Mouse (Mus musculus) large intestine, adult 2 months (tissue): ENCODE data around the gene Gm11559. TPM values are rescaled to one million over a fixed set of nuclear protein-coding genes. Genes with fewer than 3 reads are reported as not detected.
"Not testable (repeated sequence)": the region's sequence is repeated elsewhere in the genome, so short reads cannot be mapped to it uniquely, and the experiment has no call there.

ENCODE experiments used
- DNase-seq: peaks from one replicate; pipeline ENCODE4 v3.0.0-alpha.2; 2012; ENCODE audit warnings: low read depth, low spot score
- WGBS: fragments of 180-500 bp; shearing (Covaris S2); methylation state at CpG from one replicate; pipeline ENCODE4 v1.1.7; 2018; 5-methylcytosine and 5-hydroxymethylcytosine counted together
- polyA plus RNA-seq: library from polyadenylated mRNA; depleted of rRNA; stranded (reverse); fragments of >200 nt; gene quantifications from 2 replicates; pipeline ENCODE4 v1.2.3, GENCODE M21; 2012; rRNA removed

The Gm11559 gene
- not detected in 2 replicates for polyA plus RNA-seq

DNA sequence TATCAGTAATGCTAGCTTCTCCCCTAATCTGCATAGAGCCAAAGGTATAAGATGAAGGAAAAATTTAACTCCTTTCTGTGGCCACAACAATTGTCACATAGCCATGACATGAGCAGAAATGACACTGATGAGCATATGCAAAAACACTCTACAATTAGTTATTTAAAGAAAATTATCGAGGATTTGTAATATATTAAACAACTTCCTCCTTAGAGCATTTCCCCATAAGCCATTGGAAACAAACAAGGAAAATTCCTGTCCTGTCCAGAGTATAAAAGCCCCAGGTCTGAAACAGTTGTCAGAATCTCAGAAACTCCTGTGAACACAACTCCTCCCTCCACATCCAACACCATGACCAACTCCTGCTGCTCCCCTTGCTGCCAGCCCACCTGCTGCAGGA is at the start of gene Gm11559:
Gene Gm11559 (plus strand): TSS at position 301 of the 400 bp plus-strand sequence.
- 58% methylated on average over 1 of the region's 1 CpGs for WGBS
- not testable (repeated sequence) for DNase-seq

DNA sequence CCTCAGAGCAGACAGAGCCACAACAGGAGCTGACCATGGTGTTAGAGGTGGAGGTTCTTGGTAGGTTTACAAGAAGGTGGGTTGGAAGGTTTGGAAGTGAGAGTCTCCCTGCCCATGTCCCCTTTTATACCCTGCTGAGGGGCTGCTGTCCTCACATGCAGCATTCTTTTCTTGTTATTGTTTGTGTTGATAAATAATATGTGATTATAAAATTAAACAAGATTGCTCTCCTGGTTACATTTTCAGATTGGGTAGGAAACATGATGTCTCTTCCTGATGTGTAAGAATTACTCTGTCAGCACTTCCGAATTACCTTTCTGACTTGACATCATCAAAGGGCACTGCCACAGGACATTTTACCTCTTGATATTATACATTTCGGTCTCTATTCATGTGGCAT is 48.7 kb upstream of the Gm11559 start, which contains the start of gene Gm11564:
Gene Gm11564 (minus strand): TSS at position 101 of the 400 bp plus-strand sequence.
- DNase-seq: not testable (repeated sequence)
- WGBS: 74% methylated on average over 2 of the region's 2 CpGs

DNA sequence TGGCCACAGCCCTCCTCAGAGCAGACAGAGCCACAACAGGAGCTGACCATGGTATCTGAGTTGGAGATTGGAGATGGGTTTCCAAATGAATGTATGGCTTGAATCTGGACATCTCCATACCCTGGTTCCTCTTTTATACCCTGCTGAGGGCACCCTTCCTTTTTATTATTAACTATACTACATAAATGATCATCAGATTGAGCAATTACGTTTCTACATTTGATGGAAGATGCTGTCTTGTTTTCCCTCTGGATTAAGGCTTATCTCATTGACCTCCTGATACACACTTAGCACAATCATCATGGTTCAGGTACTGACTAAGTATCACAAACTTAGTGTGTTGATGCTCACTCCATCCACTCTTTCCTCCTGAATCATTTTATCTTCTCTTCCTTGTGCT is 26.3 kb upstream of the Gm11559 start, which contains the start of gene 2300003K06Rik:
Gene 2300003K06Rik (minus strand): TSS at position 101 of the 400 bp plus-strand sequence.
- WGBS: 53% methylated on average over 1 of the region's 1 CpGs
- no peak for DNase-seq

DNA sequence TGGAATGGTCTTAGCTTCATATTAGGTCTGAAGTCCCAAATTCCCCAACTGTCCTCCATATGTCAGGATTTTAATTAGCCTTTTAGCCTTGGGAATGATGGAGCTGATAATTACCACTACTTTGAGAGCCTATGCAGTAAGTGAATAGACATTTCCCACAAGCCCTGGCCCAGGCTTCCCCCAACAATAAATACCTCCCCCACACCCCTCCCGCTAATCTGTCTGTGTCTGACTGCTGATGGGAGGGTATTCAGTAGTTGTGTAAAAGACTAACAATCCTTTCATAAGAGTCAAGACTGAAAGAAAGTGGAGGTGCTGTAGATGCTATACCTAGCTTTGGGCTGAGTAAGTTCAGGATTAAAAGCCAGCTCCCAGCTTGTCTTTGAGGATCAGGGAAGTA is 22.1 kb upstream of the Gm11559 start:
- 45% methylated on average over 1 of the region's 1 CpGs for WGBS
- DNase-seq: no peak

DNA sequence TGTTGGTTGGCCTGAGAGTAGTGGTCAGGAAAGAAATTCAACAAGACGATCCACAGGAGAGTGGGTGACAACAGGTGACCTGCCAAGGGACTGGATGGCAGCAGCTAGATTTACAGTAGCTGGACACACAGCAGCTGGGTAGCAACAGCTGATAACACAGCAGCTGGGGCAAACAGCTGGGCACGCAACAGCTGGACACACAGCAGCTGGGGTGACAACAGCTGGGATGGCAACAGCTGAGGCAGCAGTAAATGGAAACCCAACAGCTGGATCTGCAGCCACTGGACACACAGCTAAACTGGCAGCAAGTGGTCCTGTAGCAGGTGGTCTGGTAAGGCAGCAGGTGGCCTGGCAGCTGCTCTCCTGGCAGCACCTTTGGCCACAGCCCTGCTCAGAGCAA is 17.5 kb upstream of the Gm11559 start:
- 75% methylated on average over 2 of the region's 2 CpGs for WGBS

DNA sequence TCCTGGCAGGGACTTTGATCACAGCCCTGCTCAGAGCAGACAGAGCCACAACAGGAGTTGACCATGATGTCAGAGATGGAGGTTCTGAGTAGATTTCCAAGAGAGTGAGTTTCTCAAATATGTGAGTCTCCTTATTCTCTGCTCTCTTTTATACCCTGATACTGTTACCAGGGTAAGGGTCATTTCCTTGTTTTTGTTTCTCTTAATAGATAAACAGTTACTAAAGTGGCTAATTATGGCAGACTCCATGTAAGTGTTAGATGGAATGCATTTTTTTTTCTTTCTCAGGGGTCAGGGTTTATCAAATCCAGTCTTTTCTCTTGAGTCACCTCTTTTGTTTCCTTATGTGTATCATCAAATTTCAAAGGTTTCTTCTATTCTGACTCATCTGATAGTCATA is 12.8 kb upstream of the Gm11559 start, which contains the start of gene Krtap4-16:
Gene Krtap4-16 (minus strand): TSS at position 101 of the 400 bp plus-strand sequence.
- no peak for DNase-seq

More for the DNA sequence above, 17.5 kb upstream of the Gm11559 start:
- no peak for DNase-seq

DNA sequence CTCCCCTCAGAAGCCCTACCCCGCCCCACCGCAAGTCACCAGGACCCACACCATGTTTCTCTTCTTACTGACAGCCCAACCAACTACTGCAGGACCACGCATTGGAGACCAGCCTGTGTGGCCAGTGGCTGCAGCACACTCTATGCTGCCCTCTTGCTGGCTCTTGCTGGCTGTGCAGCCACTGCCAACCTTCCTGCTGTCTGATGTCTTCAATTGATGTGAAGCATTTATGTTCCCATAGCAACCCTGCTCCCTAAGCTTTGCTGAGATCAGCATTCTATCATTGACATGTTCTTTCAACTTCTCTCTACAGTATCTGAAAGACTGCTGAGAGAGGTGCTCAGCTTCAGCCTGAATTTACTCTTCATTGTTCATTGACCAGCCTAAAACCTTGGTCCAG is 10.2 kb upstream of the Gm11559 start:
- no peak for DNase-seq
- WGBS: 59% methylated on average over 3 of the region's 3 CpGs

DNA sequence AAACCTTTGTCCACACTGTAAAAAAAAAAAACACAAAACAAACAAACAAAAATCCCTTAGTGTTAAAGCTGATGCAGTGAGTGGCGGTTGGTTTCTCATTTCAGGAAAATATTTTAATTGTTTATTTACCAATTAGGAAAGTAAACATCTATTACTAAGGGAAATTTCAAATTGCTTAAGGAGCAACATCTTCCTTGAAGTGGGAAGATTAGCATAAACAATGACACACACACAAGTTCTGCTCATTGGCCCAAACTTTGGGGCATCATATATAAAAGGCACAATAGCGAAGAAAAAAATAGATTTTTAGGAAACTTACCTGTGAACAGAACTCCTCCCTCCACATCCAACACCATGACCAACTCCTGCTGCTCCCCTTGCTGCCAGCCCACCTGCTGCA is 6.7 kb upstream of the Gm11559 start, which contains the start of gene Gm11568:
Gene Gm11568 (plus strand): TSS at position 301 of the 400 bp plus-strand sequence.
- no peak for DNase-seq
- 73% methylated on average over 2 of the region's 2 CpGs for WGBS

DNA sequence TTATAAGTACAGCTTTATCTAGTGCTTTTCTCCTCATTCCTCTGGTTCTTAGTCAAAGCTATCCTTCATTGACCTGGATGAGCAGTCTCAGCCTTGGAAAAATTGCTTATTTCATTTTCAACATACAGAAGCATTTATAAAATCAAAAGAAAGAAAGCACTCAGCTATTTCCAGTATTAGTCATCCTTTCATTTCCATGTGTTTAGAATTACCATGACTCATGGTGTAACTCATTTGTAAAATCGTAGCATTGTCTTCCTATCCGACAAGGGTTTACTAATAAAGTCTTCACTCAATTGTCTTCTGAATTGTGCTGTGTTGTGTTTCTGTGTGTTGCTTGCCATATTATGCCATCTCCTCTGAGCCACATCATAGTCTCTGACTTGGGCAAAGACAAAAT is 5.5 kb upstream of the Gm11559 start:
- no peak for DNase-seq
- 58% methylated on average over 2 of the region's 2 CpGs for WGBS

DNA sequence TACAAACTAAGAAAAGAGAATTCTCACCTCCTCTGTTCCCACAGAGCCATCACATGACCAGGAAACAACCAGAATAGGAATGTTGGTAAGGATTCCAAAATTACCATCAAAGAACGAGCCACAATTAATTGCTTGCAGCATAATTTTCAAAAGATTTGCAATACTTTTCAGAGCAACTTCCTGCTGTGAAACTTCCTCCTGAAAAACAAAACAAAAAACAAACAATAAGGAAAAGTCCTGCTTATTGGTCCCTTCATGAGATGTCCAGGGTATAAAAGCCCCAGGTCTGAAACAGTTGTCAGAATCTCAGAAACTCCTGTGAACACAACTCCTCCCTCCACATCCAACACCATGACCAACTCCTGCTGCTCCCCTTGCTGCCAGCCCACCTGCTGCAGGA is 8.8 kb downstream of the Gm11559 start, which contains the start of gene Krtap9-1:
Gene Krtap9-1 (plus strand): TSS at position 301 of the 400 bp plus-strand sequence.
- DNase-seq: not testable (repeated sequence)
- WGBS: 55% methylated on average over 1 of the region's 1 CpGs

DNA sequence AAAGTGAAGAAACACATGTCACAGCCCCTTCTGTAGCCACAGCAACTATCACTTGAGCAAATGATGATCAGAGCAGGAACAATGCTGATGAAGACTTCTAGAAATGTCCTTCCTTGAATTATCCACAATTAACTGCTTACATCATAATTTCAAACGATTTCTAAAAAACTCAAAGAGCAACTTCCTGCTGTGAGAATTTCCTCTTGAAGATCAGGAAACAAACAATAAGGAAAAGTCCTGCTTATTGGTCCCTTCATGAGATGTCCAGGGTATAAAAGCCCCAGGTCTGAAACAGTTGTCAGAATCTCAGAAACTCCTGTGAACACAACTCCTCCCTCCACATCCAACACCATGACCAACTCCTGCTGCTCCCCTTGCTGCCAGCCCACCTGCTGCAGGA is 14.6 kb downstream of the Gm11559 start, which contains the start of gene Gm11567:
Gene Gm11567 (plus strand): TSS at position 301 of the 400 bp plus-strand sequence.
- 23% methylated on average over 1 of the region's 1 CpGs for WGBS
- DNase-seq: not testable (repeated sequence)

DNA sequence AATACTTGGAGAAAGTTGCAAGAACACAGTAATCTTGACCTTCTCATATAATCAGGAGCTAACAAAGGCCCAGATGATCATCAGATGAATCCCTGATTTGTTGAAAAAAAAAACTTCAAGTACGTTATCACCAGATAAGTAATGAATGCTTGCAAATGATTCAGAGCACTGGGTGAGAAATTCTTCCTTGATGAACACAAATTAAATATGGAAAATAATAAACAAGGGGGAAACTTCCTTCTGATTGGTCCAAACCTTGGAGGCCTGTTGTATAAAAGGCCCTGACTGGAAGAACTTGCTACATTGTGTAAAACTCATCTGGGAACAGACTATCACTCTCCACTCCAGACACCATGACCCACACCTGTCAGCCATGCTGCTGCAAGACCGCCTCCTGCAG is 43.3 kb downstream of the Gm11559 start, which contains the start of gene Krtap31-1:
Gene Krtap31-1 (plus strand): TSS at position 301 of the 400 bp plus-strand sequence.
- DNase-seq: no peak
- 76% methylated on average over 2 of the region's 2 CpGs for WGBS

DNA sequence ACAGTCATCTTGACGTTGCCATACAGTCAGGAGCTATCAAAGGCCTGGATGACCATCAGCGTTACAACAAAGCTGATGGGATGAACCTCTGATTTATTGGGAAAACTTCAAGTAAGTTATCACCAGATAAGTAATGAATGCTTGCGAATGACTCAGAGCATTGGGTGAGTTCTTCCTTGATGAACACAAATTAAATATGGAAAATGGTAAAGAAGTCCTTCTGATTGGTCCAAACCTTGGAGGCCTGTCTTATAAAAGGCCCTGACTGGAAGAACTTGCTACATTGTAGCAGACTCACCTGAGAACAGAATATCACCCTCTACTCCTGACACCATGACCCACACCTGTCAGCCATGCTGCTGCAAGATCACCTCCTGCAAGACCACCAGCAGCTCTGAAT is 50.2 kb downstream of the Gm11559 start, which contains the start of gene Gm11565:
Gene Gm11565 (plus strand): TSS at position 301 of the 400 bp plus-strand sequence.
- no peak for DNase-seq
- 87% methylated on average over 3 of the region's 3 CpGs for WGBS

Other genes with a start within 250 kb of the Gm11559 start
- 0.22 TPM in 1 of 2 replicates, not detected in the other for gene Krtap2-4, start 249.6 kb upstream of the Gm11559 start, polyA plus RNA-seq
- 0.26 TPM in 1 of 2 replicates, not detected in the other for gene Gm11562, start 244.0 kb upstream of the Gm11559 start, polyA plus RNA-seq
- gene Krtap4-1, start 236.2 kb upstream of the Gm11559 start, polyA plus RNA-seq: not detected in 2 replicates
- not detected in 2 replicates for gene Krtap4-2, start 229.4 kb upstream of the Gm11559 start, polyA plus RNA-seq
- not detected in 2 replicates for gene Krtap4-7, start 220.4 kb upstream of the Gm11559 start, polyA plus RNA-seq
- not detected in 2 replicates for gene Gm11555, start 214.2 kb upstream of the Gm11559 start, polyA plus RNA-seq
- not detected in 2 replicates for gene Gm11563, start 205.5 kb upstream of the Gm11559 start, polyA plus RNA-seq
- gene Krtap4-6, start 198.5 kb upstream of the Gm11559 start, polyA plus RNA-seq: not detected in 2 replicates
- not detected in 2 replicates for gene Gm14190, start 173.7 kb upstream of the Gm11559 start, polyA plus RNA-seq
- not detected in 2 replicates for gene Gm14180, start 130.2 kb upstream of the Gm11559 start, polyA plus RNA-seq
- gene Gm11595, start 91.6 kb upstream of the Gm11559 start, polyA plus RNA-seq: not detected in 2 replicates
- not detected in 2 replicates for gene Krtap4-8, start 83.8 kb upstream of the Gm11559 start, polyA plus RNA-seq
- not detected in 2 replicates for gene Krtap4-9, start 79.3 kb upstream of the Gm11559 start, polyA plus RNA-seq
- gene Gm11596, start 71.0 kb upstream of the Gm11559 start, polyA plus RNA-seq: not detected in 2 replicates
- gene Gm11569, start 65.5 kb upstream of the Gm11559 start, polyA plus RNA-seq: not detected in 2 replicates
- gene Gm11554, start 60.0 kb upstream of the Gm11559 start, polyA plus RNA-seq: not detected in 2 replicates
- not detected in 2 replicates for gene Krtap4-13, start 54.6 kb upstream of the Gm11559 start, polyA plus RNA-seq
- not detected in 2 replicates for gene Gm11564, start 48.8 kb upstream of the Gm11559 start, polyA plus RNA-seq
- gene 2300003K06Rik, start 26.4 kb upstream of the Gm11559 start, polyA plus RNA-seq: not detected in 2 replicates
- gene Krtap4-16, start 12.9 kb upstream of the Gm11559 start, polyA plus RNA-seq: 0.11 and 0.33 TPM in 2 replicates
- gene Gm11568, start 6.6 kb upstream of the Gm11559 start, polyA plus RNA-seq: not detected in 2 replicates
- not detected in 2 replicates for gene Krtap9-1, start 8.9 kb downstream of the Gm11559 start, polyA plus RNA-seq
- gene Gm11567, start 14.7 kb downstream of the Gm11559 start, polyA plus RNA-seq: not detected in 2 replicates
- gene Krtap31-1, start 43.4 kb downstream of the Gm11559 start, polyA plus RNA-seq: not detected in 2 replicates
- not detected in 2 replicates for gene Gm11565, start 50.3 kb downstream of the Gm11559 start, polyA plus RNA-seq
- not detected in 2 replicates for gene Krtap31-2, start 71.8 kb downstream of the Gm11559 start, polyA plus RNA-seq
- gene Krtap9-5, start 84.0 kb downstream of the Gm11559 start, polyA plus RNA-seq: not detected in 2 replicates
- not detected in 2 replicates for gene Krtap29-1, start 114.6 kb downstream of the Gm11559 start, polyA plus RNA-seq
- gene Krtap16-1, start 122.1 kb downstream of the Gm11559 start, polyA plus RNA-seq: not detected in 2 replicates
- not detected in 2 replicates for gene Krtap17-1, start 129.5 kb downstream of the Gm11559 start, polyA plus RNA-seq
- not detected in 2 replicates for gene Krt33a, start 151.7 kb downstream of the Gm11559 start, polyA plus RNA-seq
- not detected in 2 replicates for gene Krt33b, start 165.4 kb downstream of the Gm11559 start, polyA plus RNA-seq
- gene Krt34, start 177.1 kb downstream of the Gm11559 start, polyA plus RNA-seq: not detected in 2 replicates
- gene Krt31, start 186.1 kb downstream of the Gm11559 start, polyA plus RNA-seq: 0.19 and 0.25 TPM in 2 replicates
- gene Krt32, start 223.8 kb downstream of the Gm11559 start, polyA plus RNA-seq: 0.11 and 0.25 TPM in 2 replicates
- 0.12 and 0.55 TPM in 2 replicates for gene Krt35, start 231.8 kb downstream of the Gm11559 start, polyA plus RNA-seq
- 0.11 TPM in 1 of 2 replicates, not detected in the other for gene Krt36, start 241.2 kb downstream of the Gm11559 start, polyA plus RNA-seq